Mouse (Mus musculus): ENCODE measurements at regions not wholly inside any gene's neighbourhood (a gene's known extent, or its start where the extent isn't known, plus 50 kb on each side); places are given as distances from the start of the nearest gene placed in this dataset.

GRCm38 (mm10) chr12:106183973-106184372 lies 173.9 kb downstream of the Vrk1 start:
- no peak for TF ChIP-seq POLR2A (IDR thresholded peaks at IDR 0.05; ENCODE audit: control insufficient read depth in 1 of 2, insufficient read depth in 1 of 2, low read depth in 1 of 2, low read length in 2 of 2, poor library complexity in 1 of 2)
- TF ChIP-seq RAD21 (IDR thresholded peaks at IDR 0.05; ENCODE audit: low read depth, low read length) = no peak
- TF ChIP-seq CTCF (IDR thresholded peaks at IDR 0.05 in 2 of 3, conservative IDR thresholded peaks at IDR 0.05 in 1 of 3; ENCODE audit: control insufficient read depth in 1 of 3, insufficient read depth in 1 of 3, low read depth in 2 of 3, low read length in 3 of 3, poor library complexity in 1 of 3, severe bottlenecking in 1 of 3) = no peak
- no peak for TF ChIP-seq JUND (IDR thresholded peaks at IDR 0.05; ENCODE audit: low read depth, low read length)
- TF ChIP-seq NRF1 (IDR thresholded peaks at IDR 0.05; ENCODE audit: insufficient read depth, low read depth, low read length, poor library complexity, severe bottlenecking) = no peak
- no peak for TF ChIP-seq MAFK (IDR thresholded peaks at IDR 0.05; ENCODE audit: borderline replicate concordance, low read depth, low read length)
- no peak for TF ChIP-seq ELF1 (IDR thresholded peaks at IDR 0.05; ENCODE audit: low read depth, low read length)
- TF ChIP-seq POLR2AphosphoS2 (IDR thresholded peaks at IDR 0.05; ENCODE audit: low read length) = no peak
- TF ChIP-seq KAT2A (conservative IDR thresholded peaks at IDR 0.05; ENCODE audit: low read depth, low read length) = no peak
- TF ChIP-seq TCF12 (IDR thresholded peaks at IDR 0.05; ENCODE audit: low read depth, low read length) = no peak
